Mouse (Mus musculus) small intestine, adult 2 months (tissue): Measurements from ENCODE around the gene Fggy. TPM values are rescaled to one million over a fixed set of nuclear protein-coding genes. Genes with fewer than 3 reads are reported as not detected.

Source experiments
- H3K27ac ChIP-seq: fragments of 200-500 bp; 2 replicates; pipeline ENCODE4 v1.5.1; 2012; ENCODE audit warnings: low read depth, low read length, control low read depth, inconsistent platforms; ENCODE audit not compliant: insufficient read depth
- H3K27me3 ChIP-seq: fragments of 200-500 bp; 2 replicates; pipeline ENCODE4 v1.6.1; 2012; ENCODE audit warnings: mild to moderate bottlenecking, moderate library complexity, low read length, inconsistent platforms; ENCODE audit not compliant: control insufficient read depth, insufficient read depth
- H3K36me3 ChIP-seq: fragments of 200-500 bp; 2 replicates; pipeline ENCODE4 v1.6.1; 2012; ENCODE audit warnings: mild to moderate bottlenecking, low read length, control low read depth, inconsistent platforms; ENCODE audit not compliant: control insufficient read depth, insufficient read depth
- H3K4me1 ChIP-seq: fragments of 200-500 bp; 2 replicates; pipeline ENCODE4 v1.6.1; 2012; ENCODE audit warnings: low read length, inconsistent platforms, mixed read lengths; ENCODE audit not compliant: control insufficient read depth, insufficient read depth, insufficient read length
- H3K4me3 ChIP-seq: fragments of 200-500 bp; 2 replicates; pipeline ENCODE4 v1.5.1; 2012; ENCODE audit warnings: low read depth, mild to moderate bottlenecking, control low read depth, inconsistent platforms, low read length, moderate library complexity
- CTCF ChIP-seq: fragments of 200-500 bp; IDR thresholded peaks from 2 replicates; pipeline ENCODE4 v1.5.1; 2012; ENCODE audit warnings: low read depth, mild to moderate bottlenecking, control low read depth, inconsistent platforms, low read length, moderate library complexity, mixed read lengths; ENCODE audit not compliant: insufficient replicate concordance, insufficient read length; ENCODE audit errors: extremely low read depth
- POLR2A ChIP-seq: fragments of 200-500 bp; IDR thresholded peaks from 2 replicates; pipeline ENCODE4 v1.6.1; 2012; ENCODE audit warnings: low read depth, mild to moderate bottlenecking, control low read depth, inconsistent platforms, low read length, moderate library complexity
- WGBS: fragments of 180-500 bp; shearing (Covaris S2); methylation state at CpG from one replicate; pipeline ENCODE4 v1.1.7; 2018; 5-methylcytosine and 5-hydroxymethylcytosine counted together
- polyA plus RNA-seq: library from polyadenylated mRNA; depleted of rRNA; stranded (reverse); fragments of >200 nt; gene quantifications from 2 replicates; pipeline ENCODE4 v1.2.3, GENCODE M21; 2012

The Fggy gene
- polyA plus RNA-seq, 1 experiment: 0.52 TPM

DNA sequence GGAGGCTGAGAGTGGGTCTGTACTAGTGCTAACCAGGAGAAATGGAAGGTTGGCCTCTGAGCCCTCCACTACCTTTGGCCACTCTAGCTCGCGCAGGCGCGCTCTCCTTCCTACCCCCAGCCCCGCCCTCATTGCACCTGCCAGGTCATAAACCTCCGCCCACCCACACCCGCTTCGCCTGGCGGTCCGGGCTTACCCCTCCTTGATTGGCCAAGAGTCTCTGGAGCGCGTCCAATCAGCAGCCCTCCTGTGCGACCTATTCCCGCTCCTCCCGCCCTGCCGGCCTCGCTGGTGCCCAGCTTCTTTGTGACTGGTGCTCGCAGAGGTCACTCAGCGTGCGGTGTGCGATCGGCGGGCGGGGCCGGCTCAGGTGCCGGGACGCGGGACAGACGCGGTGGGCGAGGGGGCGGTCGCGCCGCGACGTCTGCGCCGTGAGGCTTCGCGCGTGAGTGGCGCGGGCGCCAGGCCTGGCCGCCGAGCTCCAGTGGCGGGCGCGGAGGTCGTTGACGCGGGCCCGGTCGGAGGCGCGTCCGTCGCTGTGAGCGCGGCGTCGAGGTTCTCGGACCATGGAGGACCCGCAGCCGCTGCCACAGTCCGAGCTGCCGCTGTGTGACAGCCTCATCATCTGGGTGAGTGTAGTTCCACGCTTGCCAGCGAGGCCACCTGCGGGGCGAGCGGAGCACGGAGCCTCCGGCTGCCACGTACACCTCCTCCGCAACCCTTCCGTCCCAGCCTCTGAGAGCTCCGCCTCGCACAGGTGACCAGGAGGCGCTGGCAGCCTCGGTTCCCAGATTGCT lies 409.8 kb downstream of the Fggy start, which contains the start of gene Hook1:
Gene Hook1 (plus strand): TSS at position 313 of the 797 bp plus-strand sequence.
- TF ChIP-seq POLR2A: peak; percentile 65
- no peak for TF ChIP-seq CTCF
- 1% methylated on average over 82 of the region's 82 CpGs for WGBS

More for the DNA sequence above, 409.8 kb downstream of the Fggy start, which contains the start of gene Hook1:
- Histone ChIP-seq H3K36me3 (no peaks in the 10 kb centered on the region), H3K4me3 (peak within 1 kb of the TSS; percentile 75), H3K4me1 (peaks cover 4% of the 10 kb centered on the region; the same call in 1 of the 2 replicates), H3K27me3 (no peaks in the 10 kb centered on the region), H3K27ac (peak within 1 kb of the TSS; percentile 85)
